ENCODE assay signal across 10 mouse cellular contexts in the genomic region with DNA sequence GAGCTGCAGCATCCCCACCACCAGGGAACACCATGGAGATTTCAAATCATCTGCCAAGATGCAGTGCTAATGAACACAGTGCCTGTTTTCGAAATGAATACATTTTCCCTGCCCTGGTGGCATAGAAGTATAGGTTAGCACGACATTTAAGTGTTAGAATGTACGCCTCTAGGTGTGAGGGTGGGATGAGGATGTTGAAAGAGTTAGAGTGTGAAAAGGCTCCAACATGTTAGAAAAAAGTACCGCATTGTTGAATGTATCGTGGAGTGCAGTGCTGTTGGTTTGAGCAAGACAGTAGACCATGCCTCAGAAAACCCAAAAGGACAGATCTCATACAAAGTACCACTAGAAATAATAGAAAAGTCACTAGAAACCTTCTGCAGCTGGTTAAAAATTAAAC.
"Had no signal": no experiment of that assay in that cellular context is flagged by ENCODE, and none has a peak within 500 bp of the region (broad histone marks: within the 10 kb centered on the region; RNA-seq: fewer than 3 reads in every experiment).

No protein-coding gene starts in this region.

- H3K4me2 ChIP-seq: kidney, embryonic 15.5 days; limb, embryonic 13.5 days; midbrain, embryonic 13.5 days had no signal

- H3K9me3 ChIP-seq: kidney, embryonic 15.5 days; limb, embryonic 13.5 days; midbrain, embryonic 13.5 days had no signal

- H3K36me3 ChIP-seq: kidney, embryonic 15.5 days; limb, embryonic 13.5 days; midbrain, embryonic 13.5 days had no signal

- H3K4me3 ChIP-seq: kidney, embryonic 15.5 days; limb, embryonic 13.5 days; midbrain, embryonic 13.5 days had no signal

- H3K27me3 ChIP-seq: kidney, embryonic 15.5 days; limb, embryonic 13.5 days; midbrain, embryonic 13.5 days had no signal

- H3K4me1 ChIP-seq: kidney, embryonic 15.5 days; limb, embryonic 13.5 days; midbrain, embryonic 13.5 days had no signal

- H3K27ac ChIP-seq: kidney, embryonic 15.5 days; limb, embryonic 13.5 days; liver, embryonic 14.5 days; midbrain, embryonic 13.5 days had no signal

- DNase-seq: kidney, adult 2 months; kidney, postnatal 14 days; layer of hippocampus, postnatal 36 days; left cerebral cortex, postnatal 4 days; lung, adult 18-20 months; thymus, postnatal 14 days had no signal

- ATAC-seq: midbrain, embryonic 13.5 days had no signal

- H3K9ac ChIP-seq: kidney, embryonic 15.5 days; limb, embryonic 13.5 days; liver, embryonic 14.5 days; midbrain, embryonic 13.5 days had no signal
